Mouse (Mus musculus): ENCODE data around the gene Agpat3.

GRCm38 (mm10) chr10:78363366-78363765 is 11.1 kb upstream of the Agpat3 start:
- TF ChIP-seq ZNF384 (IDR thresholded peaks at IDR 0.05; ENCODE audit: low read depth, low read length) = no peak
- no peak for TF ChIP-seq CHD2 (IDR thresholded peaks at IDR 0.05; ENCODE audit: low read depth, low read length)
- no peak for TF ChIP-seq HCFC1 (IDR thresholded peaks at IDR 0.05; ENCODE audit: borderline replicate concordance, insufficient read depth, low read length)
- TF ChIP-seq ZC3H11A (IDR thresholded peaks at IDR 0.05; ENCODE audit: borderline replicate concordance, low read depth, low read length) = no peak
- no peak for TF ChIP-seq MAFK (IDR thresholded peaks at IDR 0.05; ENCODE audit: insufficient read depth, low read depth, low read length)
